In genomic region chr17:33555223-33555855, GRCm38 (mm10) we compare ENCODE assay signal across 9 mouse cellular contexts. TPM values are rescaled to one million over a fixed set of nuclear protein-coding genes. Genes with fewer than 3 reads are reported as not detected.
A peak's percentile ranks its signal among the peaks of the same experiment; 100 is the strongest.
DNase-seq lines count a peak whose midpoint lies in the region; ATAC-seq and TF ChIP-seq lines count a peak whose summit lies in the region.
"Had no signal": no experiment of that assay in that cellular context is flagged by ENCODE, and none has a peak within 500 bp of the region (broad histone marks: within the 10 kb centered on the region; RNA-seq: fewer than 3 reads in every experiment).

Myo1f (plus strand) TSS chr17:33555707.

- no peaks in the 10 kb centered on the region for H3K36me3 ChIP-seq in heart, embryonic 11.5 days (ENCODE audit: control insufficient read depth, insufficient read depth, low read length)
- H3K36me3 ChIP-seq in ES-E14 (ENCODE audit: control insufficient read depth, insufficient read depth, low read length, poor library complexity, severe bottlenecking), result no peaks in the 10 kb centered on the region
- 0 out of 2 replicates have a peak, but pooled peaks cover 1% of the 10 kb centered on the region for H3K36me3 ChIP-seq in liver, embryonic 11.5 days (ENCODE audit: control insufficient read depth, insufficient read depth, low read length)
- H3K36me3 ChIP-seq in hindbrain, embryonic 11.5 days (ENCODE audit: control insufficient read depth, insufficient read depth, low read length), result no peaks in the 10 kb centered on the region

- DNase-seq in heart, adult 8-10 months (ENCODE audit: low spot score), result peak; percentile 41
- no peak for DNase-seq in ES-E14 (ENCODE audit: low read depth, low spot score)
- DNase-seq in liver, embryonic 11.5 days (ENCODE audit: low spot score), result no peak
- DNase-seq in Muller cell, postnatal 12 days (ENCODE audit: inconsistent ontology term), result no peak
- DNase-seq in cerebellum, postnatal 4 days (ENCODE audit: low spot score in 2 of 2), result no peak
- DNase-seq in hindbrain, embryonic 11.5 days (ENCODE audit: low spot score), result no peak

- WGBS in heart, embryonic 11.5 days (ENCODE audit: insufficient replicate concordance), result 39% methylated on average over 6 of the region's 6 CpGs
- WGBS in liver, embryonic 11.5 days, result 26% methylated on average over 6 of the region's 6 CpGs
- WGBS in hindbrain, embryonic 11.5 days, result 44% methylated on average over 6 of the region's 6 CpGs

- H3K27me3 ChIP-seq in heart, embryonic 11.5 days (ENCODE audit: control insufficient read depth, insufficient read depth, low read length), result no peaks in the 10 kb centered on the region
- H3K27me3 ChIP-seq in liver, embryonic 11.5 days (replicated peaks; ENCODE audit: control insufficient read depth, insufficient read depth, low read length), result no peaks in the 10 kb centered on the region
- no peaks in the 10 kb centered on the region for H3K27me3 ChIP-seq in hindbrain, embryonic 11.5 days (ENCODE audit: control insufficient read depth, insufficient read depth, low read length)
- H3K27me3 ChIP-seq: heart, embryonic 13.5 days had no signal

- H3K4me2 ChIP-seq in heart, embryonic 11.5 days, result no peak within 1 kb of the TSS
- H3K4me2 ChIP-seq in liver, embryonic 11.5 days, result peak within 1 kb of the TSS; percentile 47
- no peak within 1 kb of the TSS for H3K4me2 ChIP-seq in hindbrain, embryonic 11.5 days (replicated peaks; ENCODE audit: low read depth, low read length)
- H3K4me2 ChIP-seq: heart, embryonic 13.5 days had no signal

- no peak for ATAC-seq in heart, embryonic 11.5 days (replicated peaks; ENCODE audit: insufficient number of reproducible peaks, low FRiP score, low TSS enrichment)
- peak; percentile 42 for ATAC-seq in liver, embryonic 11.5 days (replicated peaks; ENCODE audit: low FRiP score)
- peak; percentile 82 for ATAC-seq in neutrophil, adult 5-6 weeks (ENCODE audit: extremely low read depth, insufficient number of reproducible peaks, low FRiP score, poor library complexity, severe bottlenecking)
- ATAC-seq in hindbrain, embryonic 11.5 days (ENCODE audit: low FRiP score), result no peak

- in situ Hi-C loops in ES-E14 (cut with MboI; ENCODE audit: low sequenced_read_pairs in 2 of 2, unreplicated experiment in 2 of 2), result no loop called here

- no peak within 1 kb of the TSS for H3K4me3 ChIP-seq in heart, embryonic 11.5 days (ENCODE audit: low read depth, low read length)
- no peak within 1 kb of the TSS for H3K4me3 ChIP-seq in ES-E14 (ENCODE audit: insufficient read depth in 1 of 2, low read depth in 1 of 2, low read length in 2 of 2, poor library complexity in 1 of 2, severe bottlenecking in 1 of 2)
- H3K4me3 ChIP-seq in liver, embryonic 11.5 days (ENCODE audit: low read depth, low read length), result no peak within 1 kb of the TSS
- no peak within 1 kb of the TSS for H3K4me3 ChIP-seq in hindbrain, embryonic 11.5 days (ENCODE audit: low read depth, low read length)
- H3K4me3 ChIP-seq: heart, embryonic 13.5 days had no signal

- no peaks in the 10 kb centered on the region for H3K4me1 ChIP-seq in heart, embryonic 11.5 days (ENCODE audit: control insufficient read depth, insufficient read depth, low read length)
- peaks cover 0 to 4% of the 10 kb centered on the region in 2 experiments; a peak in 1 of 4 replicates for H3K4me1 ChIP-seq in ES-E14 (ENCODE audit: control insufficient read depth in 2 of 2, insufficient read depth in 2 of 2, low read length in 2 of 2, poor library complexity in 1 of 2)
- H3K4me1 ChIP-seq in liver, embryonic 11.5 days (replicated peaks; ENCODE audit: control insufficient read depth, insufficient read depth, low read length), result no peaks in the 10 kb centered on the region
- H3K4me1 ChIP-seq in hindbrain, embryonic 11.5 days (replicated peaks; ENCODE audit: control insufficient read depth, insufficient read depth, low read length), result no peaks in the 10 kb centered on the region
- H3K4me1 ChIP-seq: heart, embryonic 13.5 days had no signal

- H3K9me3 ChIP-seq in heart, embryonic 11.5 days (replicated peaks; ENCODE audit: control insufficient read depth, low read length), result no peaks in the 10 kb centered on the region
- no peaks in the 10 kb centered on the region for H3K9me3 ChIP-seq in ES-E14 (ENCODE audit: control insufficient read depth, insufficient read depth, low read depth, low read length)
- H3K9me3 ChIP-seq in liver, embryonic 11.5 days (ENCODE audit: control insufficient read depth, low read length), result no peaks in the 10 kb centered on the region
- no peaks in the 10 kb centered on the region for H3K9me3 ChIP-seq in hindbrain, embryonic 11.5 days (ENCODE audit: control insufficient read depth, low read length)
- H3K9me3 ChIP-seq: heart, embryonic 13.5 days had no signal

- no peak within 1 kb of the TSS for H3K9ac ChIP-seq in heart, embryonic 11.5 days (ENCODE audit: low read depth, low read length)
- no peak within 1 kb of the TSS for H3K9ac ChIP-seq in ES-E14 (ENCODE audit: insufficient read depth, low read depth, low read length, poor library complexity, severe bottlenecking)
- H3K9ac ChIP-seq in liver, embryonic 11.5 days (ENCODE audit: low read depth, low read length), result no peak within 1 kb of the TSS
- H3K9ac ChIP-seq in hindbrain, embryonic 11.5 days (ENCODE audit: low read depth, low read length), result no peak within 1 kb of the TSS
- H3K9ac ChIP-seq: heart, embryonic 13.5 days had no signal

- H3K27ac ChIP-seq in heart, embryonic 11.5 days (ENCODE audit: low read depth, low read length), result no peak within 1 kb of the TSS
- H3K27ac ChIP-seq in ES-E14 (ENCODE audit: insufficient read depth, low read depth, low read length, poor library complexity, severe bottlenecking), result no peak within 1 kb of the TSS
- H3K27ac ChIP-seq in liver, embryonic 11.5 days (ENCODE audit: low read depth, low read length), result no peak within 1 kb of the TSS
- H3K27ac ChIP-seq in hindbrain, embryonic 11.5 days (ENCODE audit: low read depth, low read length), result no peak within 1 kb of the TSS
- H3K27ac ChIP-seq: heart, embryonic 13.5 days had no signal

TF ChIP-seq in ES-E14, 5 proteins besides CTCF, POLR2A, EP300 and RAD21:
- no peak for TF ChIP-seq ZNF384 (IDR thresholded peaks at IDR 0.05; ENCODE audit: low read depth, low read length)
- TF ChIP-seq MAFK (IDR thresholded peaks at IDR 0.05; ENCODE audit: insufficient read depth, low read depth, low read length), result no peak
- TF ChIP-seq HCFC1 (IDR thresholded peaks at IDR 0.05; ENCODE audit: borderline replicate concordance, insufficient read depth, low read length), result no peak
- no peak for TF ChIP-seq CHD2 (IDR thresholded peaks at IDR 0.05; ENCODE audit: low read depth, low read length)
- TF ChIP-seq ZC3H11A (IDR thresholded peaks at IDR 0.05; ENCODE audit: borderline replicate concordance, low read depth, low read length), result no peak

RNA-seq across cellular contexts. Expression of gene Myo1f, which starts in this region (rescaled TPM):
- 1 to 10 TPM; 1.2 to 2.7 (median 1.4) TPM for total RNA-seq in heart, adult 8-10 months (2022)
- polyA plus RNA-seq in heart, embryonic 11.5 days (2014; fragmentation: Nextera tagmentation; extraction: Ambion mirVana), result 0.82 and 1.0 TPM in 2 replicates
- total RNA-seq in ES-E14 (2012; rRNA removed), result 11.9 and 13.8 TPM in 2 replicates
- 8.1 and 9.8 TPM in 2 replicates for polyA plus RNA-seq in liver, embryonic 11.5 days (2014; fragmentation: Nextera tagmentation; extraction: Ambion mirVana)
- 383 and 399 TPM in 2 replicates for total RNA-seq in neutrophil, adult 5-6 weeks (2017)
- 1.6 and 3.0 TPM in 2 replicates for polyA plus RNA-seq in hindbrain, embryonic 11.5 days (2014; fragmentation: Nextera tagmentation; extraction: Ambion mirVana)

Comparison
In these comparisons a context has a peak if more than half of its experiments do, and no peak if none do; other contexts are left out.
1. RNA of gene Myo1f (total RNA-seq): 383 to 399 TPM in neutrophil, adult 5-6 weeks; 11.9 to 13.8 TPM in ES-E14 and 1.2 to 2.7 TPM in heart, adult 8-10 months; every median in the first group is over 10 times any median in the second.
2. ATAC-seq: peak in liver, embryonic 11.5 days (single experiment) and neutrophil, adult 5-6 weeks (single experiment); none in heart, embryonic 11.5 days (single experiment) and hindbrain, embryonic 11.5 days (single experiment).